Mouse (Mus musculus): ENCODE results near the gene 1700018G05Rik. TPM values are rescaled to one million over a fixed set of nuclear protein-coding genes. Genes with fewer than 3 reads are reported as not detected.

The 1700018G05Rik gene
- total and polyA plus RNA-seq, 3 experiments, result not detected

GRCm38 (mm10) chrX:102960581-102960980 lies 32.4 kb downstream of the 1700018G05Rik start:
- no peak overlapping the region for H3K9ac ChIP-seq (ENCODE audit: control insufficient read depth, low read depth, low read length, poor library complexity, severe bottlenecking)
- H3K4me1 ChIP-seq (ENCODE audit: control insufficient read depth in 1 of 2, insufficient read depth in 2 of 2, low read length in 2 of 2), result no peaks in the 10 kb centered on the region
- no peaks in the 10 kb centered on the region for H3K79me2 ChIP-seq (ENCODE audit: control insufficient read depth, insufficient read depth, low read length, poor library complexity)
- no peaks in the 10 kb centered on the region for H3K27me3 ChIP-seq (ENCODE audit: control insufficient read depth in 1 of 2, insufficient read depth in 2 of 2, low read length in 2 of 2)
- H3K27ac ChIP-seq (ENCODE audit: control insufficient read depth, low read depth, low read length), result no peak overlapping the region
- no peak for DNase-seq (ENCODE audit: low read depth, low spot score)
- H3K36me3 ChIP-seq (ENCODE audit: control insufficient read depth in 1 of 2, insufficient read depth in 2 of 2, low read length in 2 of 2), result no peaks in the 10 kb centered on the region
- no peaks in the 10 kb centered on the region for H3K9me3 ChIP-seq (replicated peaks; ENCODE audit: insufficient read depth, low read length)
- TF ChIP-seq E2F4 (IDR thresholded peaks at IDR 0.05; ENCODE audit: borderline replicate concordance, low read depth, low read length) (no peak), TBP (IDR thresholded peaks at IDR 0.05; ENCODE audit: low read depth, low read length) (no peak), NELFE (IDR thresholded peaks at IDR 0.05; ENCODE audit: low read depth, low read length) (no peak), BHLHE40 (IDR thresholded peaks at IDR 0.05; ENCODE audit: borderline replicate concordance, low read depth, low read length) (no peak), EP300 (IDR thresholded peaks at IDR 0.05; ENCODE audit: low read depth in 1 of 2, low read length in 2 of 2) (no peak), ZKSCAN1 (IDR thresholded peaks at IDR 0.05; ENCODE audit: low read depth, low read length) (no peak), ELF1 (IDR thresholded peaks at IDR 0.05; ENCODE audit: low read depth, low read length) (no peak)
- no peak overlapping the region for H3K4me3 ChIP-seq (ENCODE audit: control insufficient read depth in 1 of 2, insufficient read depth in 1 of 2, low read depth in 2 of 2, low read length in 2 of 2)

Other genes starting within 250 kb of the 1700018G05Rik start
- not detected in 2 replicates for gene Gm3880, start 241.4 kb upstream of the 1700018G05Rik start, total RNA-seq (2012; rRNA removed)
- gene Gm3880, start 241.4 kb upstream of the 1700018G05Rik start, polyA plus RNA-seq (2012; ENCODE audit: insufficient read depth in 1 of 2, insufficient read length in 2 of 2, low read depth in 1 of 2, low replicate concordance in 2 of 2, missing spikeins in 1 of 2), result not detected
- gene Gm9112, start 220.7 kb upstream of the 1700018G05Rik start, total RNA-seq (2012; rRNA removed), result not detected in 2 replicates
- gene Gm9112, start 220.7 kb upstream of the 1700018G05Rik start, polyA plus RNA-seq (2012; ENCODE audit: insufficient read depth in 1 of 2, insufficient read length in 2 of 2, low read depth in 1 of 2, low replicate concordance in 2 of 2, missing spikeins in 1 of 2), result not detected
- not detected in 2 replicates for gene Dmrtc1b, start 220.5 kb upstream of the 1700018G05Rik start, total RNA-seq (2012; rRNA removed)
- gene Dmrtc1b, start 220.5 kb upstream of the 1700018G05Rik start, polyA plus RNA-seq (2012; ENCODE audit: insufficient read depth in 1 of 2, insufficient read length in 2 of 2, low read depth in 1 of 2, low replicate concordance in 2 of 2, missing spikeins in 1 of 2), result not detected
- not detected in 2 replicates for gene Dmrtc1c1, start 125.4 kb upstream of the 1700018G05Rik start, total RNA-seq (2012; rRNA removed)
- gene Dmrtc1c1, start 125.4 kb upstream of the 1700018G05Rik start, polyA plus RNA-seq (2012; ENCODE audit: insufficient read depth in 1 of 2, insufficient read length in 2 of 2, low read depth in 1 of 2, low replicate concordance in 2 of 2, missing spikeins in 1 of 2), result not detected
- gene Dmrtc1c2, start 73.8 kb upstream of the 1700018G05Rik start, total RNA-seq (2012; rRNA removed), result not detected in 2 replicates
- not detected for gene Dmrtc1c2, start 73.8 kb upstream of the 1700018G05Rik start, polyA plus RNA-seq (2012; ENCODE audit: insufficient read depth in 1 of 2, insufficient read length in 2 of 2, low read depth in 1 of 2, low replicate concordance in 2 of 2, missing spikeins in 1 of 2)
- not detected in 2 replicates for gene 1700031F05Rik, start 60.4 kb upstream of the 1700018G05Rik start, total RNA-seq (2012; rRNA removed)
- gene 1700031F05Rik, start 60.4 kb upstream of the 1700018G05Rik start, polyA plus RNA-seq (2012; ENCODE audit: insufficient read depth in 1 of 2, insufficient read length in 2 of 2, low read depth in 1 of 2, low replicate concordance in 2 of 2, missing spikeins in 1 of 2), result not detected
- not detected in 2 replicates for gene Dmrtc1a, start 19.7 kb upstream of the 1700018G05Rik start, total RNA-seq (2012; rRNA removed)
- gene Dmrtc1a, start 19.7 kb upstream of the 1700018G05Rik start, polyA plus RNA-seq (2012; ENCODE audit: insufficient read depth in 1 of 2, insufficient read length in 2 of 2, low read depth in 1 of 2, low replicate concordance in 2 of 2, missing spikeins in 1 of 2), result not detected
- not detected in 2 replicates for gene 1700011M02Rik, start 19.5 kb upstream of the 1700018G05Rik start, total RNA-seq (2012; rRNA removed)
- not detected for gene 1700011M02Rik, start 19.5 kb upstream of the 1700018G05Rik start, polyA plus RNA-seq (2012; ENCODE audit: insufficient read depth in 1 of 2, insufficient read length in 2 of 2, low read depth in 1 of 2, low replicate concordance in 2 of 2, missing spikeins in 1 of 2)